Mouse (Mus musculus) small intestine, adult 2 months (tissue): Measurements from ENCODE around the gene Acbd7. TPM values are rescaled to one million over a fixed set of nuclear protein-coding genes. Genes with fewer than 3 reads are reported as not detected.

Experiments
- H3K27ac ChIP-seq: fragments of 200-500 bp; 2 replicates; pipeline ENCODE4 v1.5.1; 2012; ENCODE audit warnings: low read depth, low read length, control low read depth, inconsistent platforms; ENCODE audit not compliant: insufficient read depth
- H3K27me3 ChIP-seq: fragments of 200-500 bp; 2 replicates; pipeline ENCODE4 v1.6.1; 2012; ENCODE audit warnings: mild to moderate bottlenecking, moderate library complexity, low read length, inconsistent platforms; ENCODE audit not compliant: control insufficient read depth, insufficient read depth
- H3K36me3 ChIP-seq: fragments of 200-500 bp; 2 replicates; pipeline ENCODE4 v1.6.1; 2012; ENCODE audit warnings: mild to moderate bottlenecking, low read length, control low read depth, inconsistent platforms; ENCODE audit not compliant: control insufficient read depth, insufficient read depth
- H3K4me1 ChIP-seq: fragments of 200-500 bp; 2 replicates; pipeline ENCODE4 v1.6.1; 2012; ENCODE audit warnings: low read length, inconsistent platforms, mixed read lengths; ENCODE audit not compliant: control insufficient read depth, insufficient read depth, insufficient read length
- H3K4me3 ChIP-seq: fragments of 200-500 bp; 2 replicates; pipeline ENCODE4 v1.5.1; 2012; ENCODE audit warnings: low read depth, mild to moderate bottlenecking, control low read depth, inconsistent platforms, low read length, moderate library complexity
- CTCF ChIP-seq: fragments of 200-500 bp; IDR thresholded peaks from 2 replicates; pipeline ENCODE4 v1.5.1; 2012; ENCODE audit warnings: low read depth, mild to moderate bottlenecking, control low read depth, inconsistent platforms, low read length, moderate library complexity, mixed read lengths; ENCODE audit not compliant: insufficient replicate concordance, insufficient read length; ENCODE audit errors: extremely low read depth
- POLR2A ChIP-seq: fragments of 200-500 bp; IDR thresholded peaks from 2 replicates; pipeline ENCODE4 v1.6.1; 2012; ENCODE audit warnings: low read depth, mild to moderate bottlenecking, control low read depth, inconsistent platforms, low read length, moderate library complexity
- WGBS: fragments of 180-500 bp; shearing (Covaris S2); methylation state at CpG from one replicate; pipeline ENCODE4 v1.1.7; 2018; 5-methylcytosine and 5-hydroxymethylcytosine counted together
- polyA plus RNA-seq: library from polyadenylated mRNA; depleted of rRNA; stranded (reverse); fragments of >200 nt; gene quantifications from 2 replicates; pipeline ENCODE4 v1.2.3, GENCODE M21; 2012

Acbd7 gene
- polyA plus RNA-seq, 1 experiment: not detected

DNA sequence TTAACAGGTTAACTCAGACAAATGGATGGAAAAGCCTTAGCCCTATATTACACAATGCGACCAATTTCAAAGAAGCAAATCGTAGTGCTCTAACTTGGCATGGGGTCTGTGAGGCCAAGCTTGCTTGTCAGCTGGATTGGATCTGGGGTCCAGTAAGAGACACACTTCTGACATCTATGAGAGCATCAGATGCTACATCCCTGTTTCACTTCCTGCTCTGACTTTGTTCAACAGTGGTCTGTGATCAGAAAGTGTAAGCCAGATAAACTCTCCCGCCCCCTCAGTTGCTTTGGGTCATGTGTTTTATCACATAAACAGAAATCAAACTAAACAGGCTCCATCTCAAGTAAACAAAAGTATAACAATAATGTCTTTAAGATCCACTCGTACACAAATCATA, 12.5 kb downstream of the Acbd7 start:
- WGBS: 75% methylated on average over 4 of the region's 4 CpGs
- Histone ChIP-seq H3K27ac (no peak overlapping the region), H3K27me3 (peaks cover 4% of the 10 kb centered on the region; the same call in 1 of the 2 replicates), H3K36me3 (no peaks in the 10 kb centered on the region), H3K4me1 (no peaks in the 10 kb centered on the region), H3K4me3 (no peak overlapping the region)
- TF ChIP-seq POLR2A (no peak), CTCF (no peak)

DNA sequence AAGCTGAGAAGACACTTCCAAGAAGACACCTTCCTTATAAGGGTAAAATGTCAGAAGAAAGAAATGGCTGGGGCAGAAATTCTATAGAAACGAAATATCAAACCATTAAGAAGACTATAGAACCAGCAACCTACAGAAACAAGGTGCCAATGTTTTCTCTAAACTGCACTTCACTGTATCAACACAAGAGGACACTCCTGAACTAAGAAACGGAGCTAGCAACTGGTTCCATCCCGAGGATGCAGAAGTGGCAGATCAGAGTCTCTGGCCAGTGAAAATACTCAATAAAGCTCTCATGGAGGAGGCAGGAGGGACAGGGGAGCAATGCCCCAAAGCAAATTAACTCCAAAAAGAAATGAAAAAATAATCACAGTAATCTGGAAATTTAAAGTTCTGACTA, 13.0 kb downstream of the Acbd7 start:
- no peak for TF ChIP-seq CTCF
- TF ChIP-seq POLR2A: no peak
- no peak overlapping the region for H3K27ac ChIP-seq
- no peak overlapping the region for H3K4me3 ChIP-seq
- WGBS: 10% methylated on average over 3 of the region's 3 CpGs
- no peaks in the 10 kb centered on the region for H3K4me1 ChIP-seq
- H3K36me3 ChIP-seq: no peaks in the 10 kb centered on the region
- peaks cover 4% of the 10 kb centered on the region; the same call in 1 of the 2 replicates for H3K27me3 ChIP-seq

DNA sequence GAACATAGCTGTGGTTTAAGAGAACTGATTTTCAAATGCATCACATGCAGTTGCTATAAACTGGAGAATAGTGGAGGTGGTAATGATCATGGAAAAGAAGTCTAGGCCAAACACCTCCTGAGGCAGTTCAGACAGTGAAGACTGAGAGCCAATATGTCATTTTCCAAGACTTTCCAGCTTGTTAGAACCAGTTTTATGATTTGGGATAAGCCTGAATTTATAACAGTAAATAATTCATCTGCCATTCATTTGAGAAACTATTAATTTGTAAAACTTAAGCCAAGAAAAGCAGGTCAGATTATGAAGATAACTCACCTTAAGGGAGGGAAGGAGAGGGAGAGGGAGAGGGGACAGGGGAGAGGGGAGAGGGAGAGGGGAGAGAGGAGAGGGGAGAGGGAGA, 17.2 kb downstream of the Acbd7 start:
- Histone ChIP-seq H3K27ac (no peak overlapping the region), H3K4me3 (no peak overlapping the region), H3K36me3 (no peaks in the 10 kb centered on the region), H3K4me1 (no peaks in the 10 kb centered on the region), H3K27me3 (peaks cover 4% of the 10 kb centered on the region; the same call in 1 of the 2 replicates)
- TF ChIP-seq CTCF (no peak), POLR2A (no peak)

DNA sequence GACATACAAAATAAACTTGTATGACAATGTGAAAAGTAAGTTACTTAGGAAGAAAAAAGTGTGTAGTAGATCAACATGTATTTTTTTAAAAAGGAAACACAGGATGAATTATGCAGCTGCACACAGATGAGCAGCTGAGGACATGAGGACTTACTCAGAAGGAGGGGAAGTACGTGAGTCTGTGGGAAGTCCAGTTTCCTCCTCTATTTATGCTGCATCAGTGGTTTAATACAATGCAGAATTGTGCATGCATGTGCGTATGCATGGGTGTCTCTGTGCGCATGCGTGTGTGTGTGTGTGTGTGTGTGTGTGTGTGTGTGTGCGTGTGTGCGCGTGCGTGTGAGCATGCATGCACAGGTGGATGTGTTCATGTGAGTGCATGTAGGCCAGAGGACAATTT, 19.8 kb downstream of the Acbd7 start:
- Histone ChIP-seq H3K27me3 (no peaks in the 10 kb centered on the region), H3K27ac (no peak overlapping the region), H3K4me3 (no peak overlapping the region), H3K36me3 (no peaks in the 10 kb centered on the region), H3K4me1 (no peaks in the 10 kb centered on the region)
- WGBS: 87% methylated on average over 8 of the region's 8 CpGs
- TF ChIP-seq CTCF (no peak), POLR2A (no peak)

DNA sequence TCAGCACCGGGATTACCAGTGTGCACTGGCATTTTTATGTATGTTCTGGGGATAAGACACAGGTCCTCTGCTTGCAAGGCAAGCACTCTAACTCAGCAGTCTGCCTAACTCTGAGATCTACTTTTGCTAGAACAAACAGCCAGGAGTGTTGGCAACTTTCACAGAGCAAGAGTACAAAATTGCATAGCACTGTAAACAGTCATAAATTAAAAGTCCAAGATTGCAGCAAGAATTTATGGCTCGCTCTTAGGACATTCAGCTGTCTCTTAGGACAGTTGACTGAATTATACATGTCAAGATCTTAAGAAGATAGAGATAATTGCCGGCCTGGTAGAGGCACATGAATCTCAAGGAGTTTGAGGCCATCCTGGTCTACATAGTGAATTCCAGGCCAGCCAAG, 20.3 kb downstream of the Acbd7 start:
- no peaks in the 10 kb centered on the region for H3K27me3 ChIP-seq
- no peaks in the 10 kb centered on the region for H3K36me3 ChIP-seq
- H3K27ac ChIP-seq: no peak overlapping the region
- H3K4me3 ChIP-seq: no peak overlapping the region
- WGBS: 19% methylated on average over 3 of the region's 3 CpGs
- H3K4me1 ChIP-seq: no peaks in the 10 kb centered on the region
- TF ChIP-seq POLR2A: no peak
- TF ChIP-seq CTCF: no peak

DNA sequence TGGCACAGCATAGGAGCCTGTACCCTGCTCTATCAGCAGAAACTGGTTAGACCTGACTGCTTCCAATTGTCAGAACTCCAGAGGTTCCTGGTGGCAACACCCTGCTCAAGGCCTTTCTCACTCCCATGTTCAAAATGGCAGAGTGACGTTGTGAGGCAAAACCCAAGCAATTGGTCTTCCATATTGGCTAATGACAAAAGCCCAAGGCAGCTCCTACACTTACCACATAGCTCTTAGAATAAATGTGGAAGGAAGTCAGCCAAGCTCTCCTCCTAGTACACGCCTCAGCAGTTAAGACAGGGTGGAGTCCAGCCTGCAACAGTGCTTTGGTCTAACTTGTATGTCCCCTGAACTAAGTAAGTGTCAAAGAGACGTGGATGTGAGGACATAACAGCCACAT, 21.9 kb downstream of the Acbd7 start:
- H3K36me3 ChIP-seq: no peaks in the 10 kb centered on the region
- no peaks in the 10 kb centered on the region; the same call in 1 of the 2 replicates for H3K27me3 ChIP-seq
- no peaks in the 10 kb centered on the region for H3K4me1 ChIP-seq
- 69% methylated on average over 3 of the region's 3 CpGs for WGBS
- TF ChIP-seq CTCF: no peak
- TF ChIP-seq POLR2A: no peak
- H3K4me3 ChIP-seq: no peak overlapping the region
- H3K27ac ChIP-seq: no peak overlapping the region

DNA sequence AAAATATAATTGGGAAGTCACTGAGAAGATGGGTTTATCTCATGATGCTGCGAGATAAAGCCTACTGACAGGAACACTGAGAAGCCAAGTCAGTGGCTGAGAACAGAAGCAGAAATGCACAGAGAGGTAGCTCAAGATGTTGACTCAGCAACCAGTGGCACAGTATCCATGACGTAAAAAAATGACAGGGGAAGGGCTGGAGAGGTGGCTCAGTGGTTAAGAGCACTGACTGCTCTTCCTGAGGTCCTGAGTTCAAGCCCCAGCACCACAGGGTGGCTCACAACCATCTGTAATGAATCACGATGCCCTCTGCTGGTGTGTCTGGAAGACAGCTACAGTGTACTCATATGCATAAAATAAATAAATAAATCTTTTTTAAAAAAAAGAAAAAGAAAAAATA, 25.1 kb downstream of the Acbd7 start:
- Histone ChIP-seq H3K36me3 (no peaks in the 10 kb centered on the region), H3K4me3 (no peak overlapping the region), H3K27me3 (no peaks in the 10 kb centered on the region; the same call in 1 of the 2 replicates), H3K4me1 (no peaks in the 10 kb centered on the region), H3K27ac (no peak overlapping the region)
- no peak for TF ChIP-seq POLR2A
- no peak for TF ChIP-seq CTCF
- 73% methylated on average over 3 of the region's 3 CpGs for WGBS

DNA sequence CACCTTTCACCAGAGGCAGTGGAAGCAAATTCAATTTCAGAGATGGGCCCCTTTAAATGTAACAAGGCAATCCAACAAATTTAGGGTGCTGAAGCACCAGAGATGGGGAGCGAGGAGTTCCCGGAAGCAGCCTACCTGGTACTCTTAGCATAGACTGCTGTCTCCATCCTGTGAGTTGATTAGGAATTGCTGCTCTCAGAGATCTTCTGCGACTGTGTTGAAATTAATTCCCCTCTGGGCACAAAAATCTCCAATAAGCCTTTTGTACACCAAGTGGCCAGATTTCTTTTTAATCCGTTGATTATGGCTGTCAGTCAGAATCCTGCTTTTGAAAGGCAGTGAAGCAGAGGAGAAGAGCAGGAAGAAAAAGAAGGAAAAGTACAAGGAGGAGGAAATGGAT, 29.2 kb downstream of the Acbd7 start:
- H3K27me3 ChIP-seq: no peaks in the 10 kb centered on the region; the same call in 1 of the 2 replicates
- H3K4me3 ChIP-seq: no peak overlapping the region
- TF ChIP-seq POLR2A (no peak), CTCF (no peak)
- H3K4me1 ChIP-seq: no peaks in the 10 kb centered on the region
- no peak overlapping the region for H3K27ac ChIP-seq
- no peaks in the 10 kb centered on the region for H3K36me3 ChIP-seq
- 52% methylated on average over 4 of the region's 4 CpGs for WGBS
